Mouse (Mus musculus): ENCODE measurements around the gene Cryl1. TPM values are rescaled to one million over a fixed set of nuclear protein-coding genes. Genes with fewer than 3 reads are reported as not detected.

Cryl1 gene
- polyA plus RNA-seq, 1 experiment = 167 TPM

DNA sequence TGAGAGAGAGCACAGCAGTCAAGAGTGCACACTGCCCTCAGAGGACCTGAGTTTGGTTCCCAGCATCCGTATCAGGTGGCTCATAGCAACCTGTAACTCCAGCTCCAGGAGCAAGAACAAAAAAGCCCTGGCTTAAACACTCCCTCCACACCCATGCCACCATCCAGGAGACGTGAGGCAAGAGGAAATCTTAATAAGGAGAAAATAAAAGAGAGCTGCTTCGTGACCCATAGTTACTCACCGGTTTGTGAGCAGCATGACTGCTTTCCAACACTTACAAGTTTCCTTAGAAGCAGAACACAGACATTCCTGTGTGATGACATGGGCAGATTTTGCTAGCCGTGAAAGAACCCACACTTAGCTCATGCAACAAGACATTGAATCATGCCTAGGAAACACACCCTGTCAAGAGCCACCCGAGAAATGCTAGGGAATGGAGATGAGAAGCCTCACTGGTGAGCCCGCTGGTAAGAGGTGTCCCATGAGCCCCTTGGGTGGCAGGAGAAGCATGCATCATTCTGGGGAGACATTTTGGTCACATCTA lies 106.9 kb downstream of the Cryl1 start:
- Histone ChIP-seq H3K36me3 (ENCODE audit: control insufficient read depth, insufficient read depth, low read length) (peaks cover 6% of the 10 kb centered on the region; the same call in 1 of the 2 replicates), H3K4me3 (ENCODE audit: low read depth, low read length) (no peak overlapping the region), H3K27ac (ENCODE audit: insufficient read depth, low read depth, low read length) (no peak overlapping the region), H3K4me1 (ENCODE audit: control insufficient read depth, insufficient read depth, insufficient read length, low read length) (no peaks in the 10 kb centered on the region), H3K27me3 (ENCODE audit: control insufficient read depth, insufficient read depth, low read length) (no peaks in the 10 kb centered on the region)
- WGBS = 86% methylated on average over 7 of the region's 7 CpGs
- TF ChIP-seq POLR2A (IDR thresholded peaks at IDR 0.05; ENCODE audit: low read depth, low read length) (no peak), CTCF (IDR thresholded peaks at IDR 0.05; ENCODE audit: extremely low read depth, insufficient read length, insufficient replicate concordance, low read depth, low read length) (no peak)

DNA sequence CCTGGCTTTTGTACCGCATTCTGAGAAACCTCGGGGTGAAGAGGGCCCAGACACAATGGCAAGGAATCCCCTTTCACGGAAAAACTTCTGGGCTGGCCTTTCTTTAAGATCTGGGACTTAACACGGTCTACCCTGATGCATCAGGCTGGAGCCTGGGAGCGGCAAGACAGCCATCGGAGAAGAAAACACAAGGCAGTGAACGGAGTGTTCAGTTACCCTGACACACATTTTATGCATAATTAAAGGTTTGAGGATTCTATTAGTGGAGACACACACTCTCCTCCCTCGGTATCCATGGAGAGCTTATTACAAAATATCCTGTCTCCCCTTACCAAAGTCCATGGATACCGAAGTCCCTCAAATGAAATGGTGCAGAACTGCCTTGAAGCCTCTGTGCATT lies 109.2 kb downstream of the Cryl1 start:
- Histone ChIP-seq H3K27me3 (ENCODE audit: control insufficient read depth, insufficient read depth, low read length) (no peaks in the 10 kb centered on the region), H3K27ac (ENCODE audit: insufficient read depth, low read depth, low read length) (no peak overlapping the region), H3K4me1 (ENCODE audit: control insufficient read depth, insufficient read depth, insufficient read length, low read length) (no peaks in the 10 kb centered on the region), H3K36me3 (ENCODE audit: control insufficient read depth, insufficient read depth, low read length) (peaks cover 13% of the 10 kb centered on the region), H3K4me3 (ENCODE audit: low read depth, low read length) (no peak overlapping the region)
- no peak for TF ChIP-seq POLR2A (IDR thresholded peaks at IDR 0.05; ENCODE audit: low read depth, low read length)
- no peak for TF ChIP-seq CTCF (IDR thresholded peaks at IDR 0.05; ENCODE audit: extremely low read depth, insufficient read length, insufficient replicate concordance, low read depth, low read length)
- WGBS = 85% methylated on average over 9 of the region's 9 CpGs

GRCm38 (mm10) chr14:57283816-57284215 lies 114.5 kb downstream of the Cryl1 start:
- Histone ChIP-seq H3K36me3 (ENCODE audit: control insufficient read depth, insufficient read depth, low read length) (peaks cover 14% of the 10 kb centered on the region), H3K4me1 (ENCODE audit: control insufficient read depth, insufficient read depth, insufficient read length, low read length) (no peaks in the 10 kb centered on the region), H3K27me3 (ENCODE audit: control insufficient read depth, insufficient read depth, low read length) (no peaks in the 10 kb centered on the region), H3K4me3 (ENCODE audit: low read depth, low read length) (no peak overlapping the region), H3K27ac (ENCODE audit: insufficient read depth, low read depth, low read length) (no peak overlapping the region)
- 38% methylated on average over 5 of the region's 5 CpGs for WGBS
- TF ChIP-seq POLR2A (IDR thresholded peaks at IDR 0.05; ENCODE audit: low read depth, low read length) (no peak), CTCF (IDR thresholded peaks at IDR 0.05; ENCODE audit: extremely low read depth, insufficient read length, insufficient replicate concordance, low read depth, low read length) (no peak)

DNA sequence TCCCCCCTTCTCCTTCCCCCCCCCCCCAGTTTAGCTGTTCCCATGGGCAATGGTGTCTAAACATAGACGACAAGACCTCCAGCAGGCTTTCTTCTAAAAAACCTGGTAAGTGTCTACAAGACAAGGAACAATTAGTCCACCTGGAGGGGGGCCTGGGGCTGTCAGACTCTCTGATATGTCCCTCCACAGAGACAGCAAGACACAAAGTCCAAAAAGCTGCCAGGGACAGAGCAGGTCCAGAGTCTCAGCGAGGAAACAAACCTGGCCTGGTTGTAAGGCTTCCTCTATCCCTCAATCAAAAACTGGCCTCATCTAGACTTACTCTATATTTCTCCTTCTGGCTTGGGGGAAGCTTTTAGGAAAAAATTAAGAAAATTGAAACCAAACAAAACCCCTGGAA lies 115.7 kb downstream of the Cryl1 start:
- 41% methylated on average over 2 of the region's 2 CpGs for WGBS

DNA sequence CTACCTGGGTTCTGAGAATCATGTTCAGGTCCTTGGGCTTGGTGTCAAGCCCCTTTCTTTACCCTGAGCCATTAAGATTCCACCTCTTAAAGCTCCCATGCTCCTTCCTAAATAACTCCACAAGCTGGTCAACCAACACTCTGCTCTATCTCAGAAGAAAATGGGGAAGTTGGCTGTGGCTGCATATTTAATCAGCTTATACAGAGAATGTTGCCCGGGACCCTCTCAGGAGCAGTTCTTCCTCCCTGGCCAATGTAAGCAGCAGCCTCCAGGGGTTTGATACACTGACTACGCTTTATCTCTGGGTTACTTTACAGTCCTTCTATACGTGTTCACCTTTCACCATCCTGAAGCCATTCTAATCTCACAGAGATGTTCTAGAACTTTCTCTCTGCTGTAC lies 117.5 kb downstream of the Cryl1 start:
- TF ChIP-seq POLR2A (IDR thresholded peaks at IDR 0.05; ENCODE audit: low read depth, low read length) = no peak
- TF ChIP-seq CTCF (IDR thresholded peaks at IDR 0.05; ENCODE audit: extremely low read depth, insufficient read length, insufficient replicate concordance, low read depth, low read length) = no peak
- 90% methylated on average over 3 of the region's 3 CpGs for WGBS
- no peaks in the 10 kb centered on the region for H3K27me3 ChIP-seq (ENCODE audit: control insufficient read depth, insufficient read depth, low read length)
- H3K4me3 ChIP-seq (ENCODE audit: low read depth, low read length) = no peak overlapping the region
- H3K4me1 ChIP-seq (ENCODE audit: control insufficient read depth, insufficient read depth, insufficient read length, low read length) = 0 out of 2 replicates have a peak, but pooled peaks cover 2% of the 10 kb centered on the region
- peaks cover 8% of the 10 kb centered on the region for H3K36me3 ChIP-seq (ENCODE audit: control insufficient read depth, insufficient read depth, low read length)
- no peak overlapping the region for H3K27ac ChIP-seq (ENCODE audit: insufficient read depth, low read depth, low read length)

More for the DNA sequence above, 115.7 kb downstream of the Cryl1 start:
- Histone ChIP-seq H3K27ac (ENCODE audit: insufficient read depth, low read depth, low read length) (no peak overlapping the region), H3K27me3 (ENCODE audit: control insufficient read depth, insufficient read depth, low read length) (no peaks in the 10 kb centered on the region), H3K36me3 (ENCODE audit: control insufficient read depth, insufficient read depth, low read length) (peaks cover 14% of the 10 kb centered on the region), H3K4me3 (ENCODE audit: low read depth, low read length) (no peak overlapping the region), H3K4me1 (ENCODE audit: control insufficient read depth, insufficient read depth, insufficient read length, low read length) (no peaks in the 10 kb centered on the region)
- no peak for TF ChIP-seq POLR2A (IDR thresholded peaks at IDR 0.05; ENCODE audit: low read depth, low read length)
- TF ChIP-seq CTCF (IDR thresholded peaks at IDR 0.05; ENCODE audit: extremely low read depth, insufficient read length, insufficient replicate concordance, low read depth, low read length) = no peak

GRCm38 (mm10) chr14:57276481-57277012 lies 121.8 kb downstream of the Cryl1 start:
- Histone ChIP-seq H3K27ac (ENCODE audit: insufficient read depth, low read depth, low read length) (no peak overlapping the region), H3K4me1 (ENCODE audit: control insufficient read depth, insufficient read depth, insufficient read length, low read length) (0 out of 2 replicates have a peak, but pooled peaks cover 2% of the 10 kb centered on the region), H3K27me3 (ENCODE audit: control insufficient read depth, insufficient read depth, low read length) (no peaks in the 10 kb centered on the region), H3K36me3 (ENCODE audit: control insufficient read depth, insufficient read depth, low read length) (peaks cover 7% of the 10 kb centered on the region), H3K4me3 (ENCODE audit: low read depth, low read length) (no peak overlapping the region)
- TF ChIP-seq CTCF (IDR thresholded peaks at IDR 0.05; ENCODE audit: extremely low read depth, insufficient read length, insufficient replicate concordance, low read depth, low read length) = no peak
- TF ChIP-seq POLR2A (IDR thresholded peaks at IDR 0.05; ENCODE audit: low read depth, low read length) = no peak
- WGBS = 65% methylated on average over 7 of the region's 7 CpGs

DNA sequence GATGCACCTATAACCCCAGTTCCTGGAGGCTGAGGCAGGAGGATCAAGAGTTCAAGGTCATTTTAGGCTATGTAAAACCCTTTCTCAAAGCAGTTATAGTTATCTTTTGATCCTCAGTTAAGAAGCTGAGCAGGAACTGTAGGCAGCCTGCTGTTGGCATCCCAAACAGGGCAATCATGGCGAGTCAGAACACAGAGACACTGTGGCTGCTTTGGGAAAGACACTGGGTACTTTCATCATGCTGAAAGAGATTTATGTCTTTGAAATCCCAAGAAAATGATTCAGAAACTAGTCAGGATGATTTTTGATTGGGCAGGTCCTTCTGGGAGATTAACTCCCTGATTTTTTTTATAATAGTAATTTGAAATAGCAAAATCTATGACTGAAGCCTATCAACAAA lies 126.0 kb downstream of the Cryl1 start:
- TF ChIP-seq POLR2A (IDR thresholded peaks at IDR 0.05; ENCODE audit: low read depth, low read length) = no peak
- no peak for TF ChIP-seq CTCF (IDR thresholded peaks at IDR 0.05; ENCODE audit: extremely low read depth, insufficient read length, insufficient replicate concordance, low read depth, low read length)
- 79% methylated on average over 1 of the region's 1 CpGs for WGBS
- peaks cover 4% of the 10 kb centered on the region for H3K36me3 ChIP-seq (ENCODE audit: control insufficient read depth, insufficient read depth, low read length)
- H3K4me3 ChIP-seq (ENCODE audit: low read depth, low read length) = no peak overlapping the region
- no peak overlapping the region for H3K27ac ChIP-seq (ENCODE audit: insufficient read depth, low read depth, low read length)
- H3K27me3 ChIP-seq (ENCODE audit: control insufficient read depth, insufficient read depth, low read length) = no peaks in the 10 kb centered on the region
- H3K4me1 ChIP-seq (ENCODE audit: control insufficient read depth, insufficient read depth, insufficient read length, low read length) = peaks cover 14% of the 10 kb centered on the region; the same call in 1 of the 2 replicates

All from small intestine, adult 2 months (tissue).